Mouse (Mus musculus) gastrocnemius, adult 18-20 months (tissue): ENCODE results near the gene Inka2. TPM values are rescaled to one million over a fixed set of nuclear protein-coding genes. Genes with fewer than 3 reads are reported as not detected.

ENCODE experiments used
- DNase-seq: peaks from one replicate; pipeline ENCODE4 v3.0.0; 2021; ENCODE audit warnings: low spot score
- long read RNA-seq, 2 experiments: library from polyadenylated mRNA; stranded (forward); transcript quantifications; one replicate each; pipeline ENCODE4 v2.0.0; 2021
- total RNA-seq, 2 experiments: library from RNA; stranded (reverse); gene quantifications; 2 replicates each; pipeline ENCODE4 v1.2.3; 2021

Inka2 gene
- 1 to 10 TPM; 2.4 to 2.7 TPM for total RNA-seq
- long read RNA-seq, experiment 1: 0 reads
- long read RNA-seq, experiment 2, full-length matches to known transcripts: 1 of 2 reads
- long read RNA-seq, experiment 2, partial matches to known transcripts: 0 of 2 reads
- long read RNA-seq, experiment 2, other reads (novel, unspliced or antisense): 1 of 2 reads

GRCm38 (mm10) chr3:105704031-105705008, at the start of gene Inka2:
TSS of gene Inka2 (plus strand) at chr3:105704599.
- peak; percentile 84 for DNase-seq

GRCm38 (mm10) chr3:105655031-105655585, 49.3 kb upstream of the Inka2 start:
- peak; percentile 18 for DNase-seq

GRCm38 (mm10) chr3:105660530-105660929, 43.9 kb upstream of the Inka2 start:
- DNase-seq: no peak

- DNase-seq: no peak
Observed at GRCm38 (mm10) chr3:105663043-105663442, 41.4 kb upstream of the Inka2 start.

- DNase-seq: no peak
Observed at GRCm38 (mm10) chr3:105665105-105665765, 39.2 kb upstream of the Inka2 start.

- DNase-seq: no peak
Observed at GRCm38 (mm10) chr3:105666996-105667523, 37.3 kb upstream of the Inka2 start.

- no peak for DNase-seq
Observed at GRCm38 (mm10) chr3:105668161-105668560, 36.2 kb upstream of the Inka2 start.

GRCm38 (mm10) chr3:105669776-105670175, 34.6 kb upstream of the Inka2 start:
- DNase-seq: no peak

GRCm38 (mm10) chr3:105670801-105671200, 33.6 kb upstream of the Inka2 start:
- DNase-seq: no peak

GRCm38 (mm10) chr3:105674595-105675218, 29.7 kb upstream of the Inka2 start:
- DNase-seq: peak; percentile 82

GRCm38 (mm10) chr3:105675932-105676331, 28.5 kb upstream of the Inka2 start:
- DNase-seq: no peak

- no peak for DNase-seq
Observed at GRCm38 (mm10) chr3:105680346-105680745, 24.1 kb upstream of the Inka2 start.

GRCm38 (mm10) chr3:105686394-105687323, 17.7 kb upstream of the Inka2 start:
- peak; percentile 30 for DNase-seq

- peak; percentile 98 for DNase-seq
Observed at GRCm38 (mm10) chr3:105687324-105688060, 16.9 kb upstream of the Inka2 start, which contains the start of gene Ddx20. TSS of gene Ddx20 (minus strand) at chr3:105687574.

GRCm38 (mm10) chr3:105688536-105688935, 15.9 kb upstream of the Inka2 start:
- DNase-seq: no peak

GRCm38 (mm10) chr3:105693327-105694080, 10.9 kb upstream of the Inka2 start:
- DNase-seq: no peak

- no peak for DNase-seq
Observed at GRCm38 (mm10) chr3:105695476-105696386, 8.7 kb upstream of the Inka2 start.
